Mouse (Mus musculus) cerebellum, adult 9-10 months (tissue): ENCODE measurements around the gene Slc22a8.

ENCODE experiments used
- DNase-seq: peaks from one replicate; pipeline ENCODE4 v3.0.0; 2022

The Slc22a8 gene

GRCm38 (mm10) chr19:8601922-8602321, 10.9 kb downstream of the Slc22a8 start:
- DNase-seq, result no peak

GRCm38 (mm10) chr19:8602914-8603313, 11.9 kb downstream of the Slc22a8 start:
- no peak for DNase-seq

GRCm38 (mm10) chr19:8604536-8605240, 13.6 kb downstream of the Slc22a8 start:
- DNase-seq, result no peak

GRCm38 (mm10) chr19:8605241-8605558, 14.1 kb downstream of the Slc22a8 start:
- DNase-seq, result no peak

GRCm38 (mm10) chr19:8611358-8612123, 20.5 kb downstream of the Slc22a8 start:
- DNase-seq, result no peak

- no peak for DNase-seq
Measured at GRCm38 (mm10) chr19:8613111-8613510, 22.1 kb downstream of the Slc22a8 start.

GRCm38 (mm10) chr19:8614343-8614742, 23.3 kb downstream of the Slc22a8 start:
- no peak for DNase-seq

GRCm38 (mm10) chr19:8616314-8616713, 25.3 kb downstream of the Slc22a8 start:
- no peak for DNase-seq

GRCm38 (mm10) chr19:8617904-8618303, 26.9 kb downstream of the Slc22a8 start, which contains the start of gene Slc22a6:
Gene Slc22a6 (plus strand): TSS chr19:8618039.
- no peak for DNase-seq

GRCm38 (mm10) chr19:8621098-8621497, 30.0 kb downstream of the Slc22a8 start:
- DNase-seq, result no peak

- no peak for DNase-seq
Measured at GRCm38 (mm10) chr19:8630249-8630648, 39.2 kb downstream of the Slc22a8 start.

- no peak for DNase-seq
Measured at GRCm38 (mm10) chr19:8630826-8631225, 39.8 kb downstream of the Slc22a8 start.

GRCm38 (mm10) chr19:8632029-8632428, 41.0 kb downstream of the Slc22a8 start:
- DNase-seq, result no peak

GRCm38 (mm10) chr19:8642086-8642485, 51.0 kb downstream of the Slc22a8 start:
- no peak for DNase-seq

- DNase-seq, result no peak
Measured at GRCm38 (mm10) chr19:8646393-8646792, 55.3 kb downstream of the Slc22a8 start.

GRCm38 (mm10) chr19:8655833-8656232, 64.8 kb downstream of the Slc22a8 start:
- DNase-seq, result no peak

- DNase-seq, result no peak
Measured at GRCm38 (mm10) chr19:8656341-8656740, 65.3 kb downstream of the Slc22a8 start.
